Mouse (Mus musculus): ENCODE data around the gene AI413582. TPM values are rescaled to one million over a fixed set of nuclear protein-coding genes. Genes with fewer than 3 reads are reported as not detected.

Gene AI413582
- polyA plus RNA-seq, 1 experiment from 2014 or later: 37.4 TPM

Other genes with a start within 250 kb of the AI413582 start
- 0.20 and 0.22 TPM in 2 replicates for gene Grm4, start 44.4 kb downstream of the AI413582 start, polyA plus RNA-seq (2014; fragmentation: Nextera tagmentation; extraction: Ambion mirVana)
- 384 and 389 TPM in 2 replicates for gene Hmga1, start 9.3 kb downstream of the AI413582 start, polyA plus RNA-seq (2014; fragmentation: Nextera tagmentation; extraction: Ambion mirVana)
- gene Nudt3, start 57.7 kb upstream of the AI413582 start, polyA plus RNA-seq (2014; fragmentation: Nextera tagmentation; extraction: Ambion mirVana): 33.3 and 35.4 TPM in 2 replicates
- gene RPS10-NUDT3, start 69.5 kb upstream of the AI413582 start, polyA plus RNA-seq (2014; fragmentation: Nextera tagmentation; extraction: Ambion mirVana): not detected in 2 replicates
- 1,235 and 1,299 TPM in 2 replicates for gene Rps10, start 70.9 kb upstream of the AI413582 start, polyA plus RNA-seq (2014; fragmentation: Nextera tagmentation; extraction: Ambion mirVana)
- gene Pacsin1, start 89.8 kb upstream of the AI413582 start, polyA plus RNA-seq (2014; fragmentation: Nextera tagmentation; extraction: Ambion mirVana): 1.5 and 2.0 TPM in 2 replicates
- gene Spdef, start 163.2 kb upstream of the AI413582 start, polyA plus RNA-seq (2014; fragmentation: Nextera tagmentation; extraction: Ambion mirVana): 8.6 and 12.0 TPM in 2 replicates